Comparison of ENCODE assay signal across 10 mouse cellular contexts in the genomic region with DNA sequence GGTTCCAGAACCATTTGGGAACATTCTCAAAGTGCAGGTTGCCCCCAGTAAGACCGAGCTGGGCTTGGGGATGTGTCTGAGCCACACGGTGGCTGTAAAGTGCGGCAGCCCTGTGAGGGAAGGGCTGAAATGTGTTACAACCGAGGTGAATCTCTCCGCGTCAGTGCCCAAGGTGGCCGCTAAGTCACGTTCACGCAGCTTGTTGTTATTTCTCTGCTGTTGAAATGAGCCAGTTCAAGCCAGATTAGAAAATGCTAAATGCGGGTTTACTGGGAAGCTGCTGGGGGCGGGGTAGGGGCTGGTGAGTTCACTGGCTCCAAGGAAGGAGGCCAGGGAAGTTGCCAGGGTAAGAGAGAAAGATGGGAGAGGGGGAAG. TPM values are rescaled to one million over a fixed set of nuclear protein-coding genes. Genes with fewer than 3 reads are reported as not detected.
DNase-seq lines count a peak whose midpoint lies in the region; ATAC-seq and TF ChIP-seq lines count a peak whose summit lies in the region.
"Had no signal": no experiment of that assay in that cellular context is flagged by ENCODE, and none has a peak within 500 bp of the region (broad histone marks: within the 10 kb centered on the region; RNA-seq: fewer than 3 reads in every experiment).

No protein-coding gene starts in this region.

- no peak for TF ChIP-seq POLR2A in brain, embryonic 14.5 days (IDR thresholded peaks at IDR 0.05; ENCODE audit: borderline replicate concordance, extremely low read depth, insufficient read depth, insufficient read length, poor library complexity, severe bottlenecking)

- WGBS in heart, embryonic 12.5 days = 8% methylated on average over 11 of the region's 11 CpGs
- WGBS in hindbrain, embryonic 15.5 days = 20% methylated on average over 11 of the region's 11 CpGs
- 17% methylated on average over 11 of the region's 11 CpGs for WGBS in midbrain, embryonic 16.5 days

- H3K27ac ChIP-seq in heart, embryonic 12.5 days (ENCODE audit: poor library complexity, severe bottlenecking) = peak overlapping the region; percentile 43
- no peak overlapping the region for H3K27ac ChIP-seq in hindbrain, embryonic 15.5 days (replicated peaks)
- H3K27ac ChIP-seq in midbrain, embryonic 16.5 days (ENCODE audit: low read length) = no peak overlapping the region

- peaks cover 11% of the 10 kb centered on the region for H3K4me1 ChIP-seq in heart, embryonic 12.5 days (replicated peaks)
- no peaks in the 10 kb centered on the region for H3K4me1 ChIP-seq in hindbrain, embryonic 15.5 days (replicated peaks)
- H3K4me1 ChIP-seq in midbrain, embryonic 16.5 days (ENCODE audit: control insufficient read depth, insufficient read depth, low read length) = 0 out of 2 replicates have a peak, but pooled peaks cover 2% of the 10 kb centered on the region

- H3K4me2 ChIP-seq in heart, embryonic 12.5 days = peak overlapping the region; percentile 66
- peak overlapping the region; percentile 42 for H3K4me2 ChIP-seq in hindbrain, embryonic 15.5 days
- H3K4me2 ChIP-seq in midbrain, embryonic 16.5 days (ENCODE audit: low read length) = peak overlapping the region; percentile 19

- DNase-seq in heart, adult 11 months = no peak
- DNase-seq in brain, embryonic 14.5 days (ENCODE audit: low read depth) = peak; percentile 15
- no peak for DNase-seq in layer of hippocampus, adult 18-20 months (ENCODE audit: low spot score in 2 of 2)
- no peak for DNase-seq in Muller cell, postnatal 12 days (ENCODE audit: inconsistent ontology term)

- ATAC-seq in heart, embryonic 12.5 days (ENCODE audit: insufficient number of reproducible peaks, low FRiP score) = 0 out of 2 replicates have a peak, but pooled peaks have one; percentile 51
- no peak for ATAC-seq in hindbrain, embryonic 15.5 days (ENCODE audit: low FRiP score, low read depth)
- ATAC-seq in midbrain, embryonic 16.5 days = peak; percentile 36; the same call in 1 of the 2 replicates
- no peak for ATAC-seq in megakaryocyte, adult 5-6 weeks (ENCODE audit: poor library complexity, severe bottlenecking)
- ATAC-seq: inflammation-experienced regulatory T-cells, adult 6 months had no signal

- H3K9ac ChIP-seq in heart, embryonic 12.5 days = peak overlapping the region; percentile 37
- H3K9ac ChIP-seq in hindbrain, embryonic 15.5 days = no peak overlapping the region
- H3K9ac ChIP-seq in midbrain, embryonic 16.5 days (ENCODE audit: low read depth, low read length) = no peak overlapping the region

- H3K36me3 ChIP-seq in heart, embryonic 12.5 days = no peaks in the 10 kb centered on the region
- H3K36me3 ChIP-seq in hindbrain, embryonic 15.5 days = no peaks in the 10 kb centered on the region
- H3K36me3 ChIP-seq in midbrain, embryonic 16.5 days (ENCODE audit: control insufficient read depth, insufficient read depth, low read length) = no peaks in the 10 kb centered on the region

- H3K27me3 ChIP-seq in heart, embryonic 12.5 days (replicated peaks) = no peaks in the 10 kb centered on the region
- no peaks in the 10 kb centered on the region for H3K27me3 ChIP-seq in hindbrain, embryonic 15.5 days
- H3K27me3 ChIP-seq in midbrain, embryonic 16.5 days (ENCODE audit: control insufficient read depth, insufficient read depth, low read depth, low read length) = no peaks in the 10 kb centered on the region

- no peak for TF ChIP-seq CTCF in brain, embryonic 14.5 days (IDR thresholded peaks at IDR 0.05; ENCODE audit: borderline replicate concordance, extremely low read depth, insufficient read depth, insufficient read length)

- peaks cover 3% of the 10 kb centered on the region for H3K9me3 ChIP-seq in heart, embryonic 12.5 days (replicated peaks)
- H3K9me3 ChIP-seq in hindbrain, embryonic 15.5 days = no peaks in the 10 kb centered on the region
- H3K9me3 ChIP-seq in midbrain, embryonic 16.5 days (replicated peaks; ENCODE audit: control insufficient read depth, low read length, poor library complexity, severe bottlenecking) = no peaks in the 10 kb centered on the region

- peak overlapping the region; percentile 35 for H3K4me3 ChIP-seq in heart, embryonic 12.5 days
- no peak overlapping the region for H3K4me3 ChIP-seq in hindbrain, embryonic 15.5 days
- H3K4me3 ChIP-seq in midbrain, embryonic 16.5 days (ENCODE audit: low read depth, low read length) = no peak overlapping the region

RNA-seq across cellular contexts. Expression of gene Rxfp1, which starts 46.7 kb away (rescaled TPM):
- 6.3 and 6.8 TPM in 2 replicates for polyA plus RNA-seq in heart, embryonic 12.5 days (2016; fragmentation: Nextera tagmentation; extraction: Ambion mirVana)
- polyA plus RNA-seq in brain, embryonic 14.5 days (2012; rRNA removed) = 0.19 and 0.29 TPM in 2 replicates
- 0.13 and 0.14 TPM in 2 replicates for polyA plus RNA-seq in hindbrain, embryonic 15.5 days (2015; fragmentation: Nextera tagmentation; extraction: Ambion mirVana)
- polyA plus RNA-seq in midbrain, embryonic 16.5 days (2015; fragmentation: Nextera tagmentation; extraction: Ambion mirVana) = 0.05 and 0.14 TPM in 2 replicates
- total RNA-seq in megakaryocyte, adult 5-6 weeks (2015) = not detected in 2 replicates
- total RNA-seq in megakaryocyte, adult 5-6 weeks (2017) = 0.04 TPM in 1 of 2 replicates, not detected in the other
- 1 to 10 TPM; 6.5 to 8.4 TPM for total RNA-seq in layer of hippocampus, adult 18-20 months (2021)
- total RNA-seq: MEL had no signal

Comparison
In these comparisons a context has a peak if more than half of its experiments do, and no peak if none do; other contexts are left out.
1. ATAC-seq: peak in heart, embryonic 12.5 days (single experiment) and midbrain, embryonic 16.5 days (single experiment); none in hindbrain, embryonic 15.5 days (single experiment) and megakaryocyte, adult 5-6 weeks (single experiment).
2. Peak in every context shown above with its lines, with median percentiles within 50 percentile points of each other: H3K4me2 ChIP-seq.